Mouse (Mus musculus): ENCODE data around the gene Papolb.

Papolb gene

DNA sequence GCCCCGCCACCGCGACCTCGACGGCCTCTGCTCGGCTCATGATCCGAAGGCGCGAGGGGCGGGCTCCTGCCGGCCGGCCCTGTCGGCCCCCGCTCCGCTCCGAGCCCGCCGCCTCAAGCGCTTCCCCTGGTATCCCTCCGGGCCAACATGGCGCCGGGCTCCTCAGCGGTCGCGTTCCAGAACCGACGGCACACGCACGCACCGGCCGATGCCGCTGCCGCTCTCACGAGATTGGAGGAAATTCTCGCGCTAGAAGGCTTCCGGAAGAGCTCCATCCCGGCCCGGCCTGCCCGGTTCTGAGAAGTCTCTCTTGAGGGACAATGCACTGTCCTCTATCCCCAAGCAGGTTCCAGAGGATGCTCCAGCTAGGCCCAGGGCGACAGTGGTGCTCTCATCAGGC lies at the start of gene Papolb:
Gene Papolb, minus strand, starts transcription at position 162 of the 400 bp plus-strand sequence.
- no peak for DNase-seq (ENCODE audit: low spot score)

GRCm38 (mm10) chr5:142578192-142578591 lies 48.3 kb upstream of the Papolb start:
- DNase-seq (ENCODE audit: low spot score), result no peak

GRCm38 (mm10) chr5:142576832-142577231 lies 47.0 kb upstream of the Papolb start:
- DNase-seq (ENCODE audit: low spot score), result peak; percentile 94

DNA sequence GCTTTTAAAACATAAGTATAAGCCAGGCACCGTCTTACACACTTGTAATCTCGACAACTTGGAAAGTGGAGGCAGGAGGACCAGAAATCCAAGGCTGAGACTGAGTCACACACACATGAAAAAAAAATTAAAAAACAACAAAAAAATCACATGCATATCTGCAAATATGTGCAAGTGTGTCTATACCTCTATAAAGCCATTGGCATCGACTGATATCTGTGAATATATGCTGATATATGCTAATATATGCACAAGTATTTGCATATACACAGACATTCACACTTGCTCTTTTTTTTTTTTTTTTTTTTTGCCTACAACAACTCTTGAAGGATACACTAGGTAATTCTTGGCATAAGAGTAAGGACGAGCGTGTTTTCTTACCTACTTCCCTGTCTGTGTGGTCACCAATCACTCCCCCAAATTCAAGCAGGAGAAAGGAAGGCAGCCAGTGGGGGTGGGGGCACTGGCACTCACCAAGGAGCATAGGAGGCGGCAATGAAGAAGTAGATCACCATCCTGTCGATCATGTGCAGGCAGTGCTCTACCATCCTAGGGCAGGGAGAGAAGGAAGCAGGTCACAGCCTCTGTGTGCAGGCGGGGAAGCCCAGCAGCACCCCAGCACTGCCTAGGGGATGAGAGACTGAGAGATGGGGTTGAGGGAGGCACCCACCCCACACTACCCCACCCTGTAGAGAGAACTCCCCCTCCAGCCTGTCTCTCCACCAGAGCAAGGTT lies 44.6 kb upstream of the Papolb start:
- no peak for DNase-seq (ENCODE audit: low spot score)

GRCm38 (mm10) chr5:142564606-142565005 lies 34.7 kb upstream of the Papolb start:
- DNase-seq (ENCODE audit: low spot score), result no peak

DNA sequence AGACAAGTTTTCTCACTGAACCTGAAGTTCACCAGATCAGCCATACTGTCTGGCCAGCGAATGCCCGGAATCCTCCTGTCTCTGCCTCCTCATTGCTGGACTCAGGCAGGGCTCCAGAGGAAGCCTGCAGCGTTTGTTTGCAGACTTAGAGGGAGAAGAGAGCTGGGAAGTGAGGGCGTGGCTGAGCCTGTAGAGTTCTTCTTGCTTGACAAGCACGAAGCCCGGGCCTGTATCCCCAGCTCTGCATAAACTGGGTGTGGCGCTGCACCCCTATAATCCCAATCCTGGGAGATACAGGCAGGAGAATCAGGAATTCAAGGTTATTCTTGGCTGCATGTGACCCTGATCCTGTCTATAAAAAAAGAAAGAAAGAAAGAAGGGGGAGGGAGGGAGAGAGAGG lies 30.4 kb upstream of the Papolb start:
- DNase-seq (ENCODE audit: low spot score), result no peak

GRCm38 (mm10) chr5:142557397-142558067 lies 27.7 kb upstream of the Papolb start:
- peak; percentile 93 for DNase-seq (ENCODE audit: low spot score)

DNA sequence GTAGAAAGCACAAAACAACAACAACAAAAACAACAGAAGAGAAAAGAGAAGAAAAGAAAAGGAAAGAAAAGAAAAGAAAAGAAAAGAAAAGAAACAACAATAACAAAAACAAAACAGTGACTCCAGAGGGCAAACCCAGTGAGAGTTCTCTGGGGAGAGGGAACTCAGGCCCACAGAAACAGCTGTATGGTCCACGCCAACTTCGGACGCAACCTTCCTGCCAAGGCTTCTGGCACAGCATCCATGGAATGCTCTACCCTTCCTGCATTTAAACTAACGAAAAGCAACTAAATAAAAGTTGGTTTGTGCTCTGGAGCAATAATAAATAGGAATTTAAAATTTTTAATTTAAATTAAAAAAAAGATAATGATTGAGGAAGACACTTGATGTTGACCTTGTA lies 26.8 kb upstream of the Papolb start:
- DNase-seq (ENCODE audit: low spot score), result no peak

GRCm38 (mm10) chr5:142555866-142556265 lies 26.0 kb upstream of the Papolb start:
- DNase-seq (ENCODE audit: low spot score), result no peak

GRCm38 (mm10) chr5:142550706-142551652 lies 21.1 kb upstream of the Papolb start, which contains the start of gene Radil:
Gene Radil, minus strand, starts transcription at chr5:142551098.
- peak; percentile 100 for DNase-seq (ENCODE audit: low spot score)

- peak; percentile 68 for DNase-seq (ENCODE audit: low spot score)
These were observed 20.3 kb upstream of the Papolb start for GRCm38 (mm10) chr5:142549961-142550705.

GRCm38 (mm10) chr5:142549441-142549840 lies 19.6 kb upstream of the Papolb start:
- DNase-seq (ENCODE audit: low spot score), result no peak

DNA sequence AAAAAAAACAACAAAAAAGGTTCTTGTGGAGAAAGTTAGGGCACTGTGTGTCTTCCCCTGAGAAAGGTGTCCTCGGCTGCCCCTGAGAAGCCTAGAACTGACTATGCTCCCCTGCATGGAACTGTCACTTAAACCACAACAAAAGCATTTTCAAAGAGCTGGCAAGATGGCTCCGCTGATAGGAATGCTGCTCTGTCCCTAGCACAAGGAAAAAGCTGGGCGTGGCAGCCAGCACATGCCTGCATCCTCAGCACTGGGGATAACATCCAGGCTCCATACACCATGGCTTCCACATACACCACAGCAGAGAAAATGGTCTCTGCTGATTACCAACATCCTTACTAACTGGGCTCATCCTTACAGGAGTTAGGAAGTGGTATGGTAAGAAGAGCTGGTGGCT lies 17.2 kb upstream of the Papolb start:
- no peak for DNase-seq (ENCODE audit: low spot score)

- DNase-seq (ENCODE audit: low spot score), result no peak
These were observed 16.5 kb upstream of the Papolb start for GRCm38 (mm10) chr5:142546344-142546743.

- no peak for DNase-seq (ENCODE audit: low spot score)
These were observed 15.3 kb upstream of the Papolb start for GRCm38 (mm10) chr5:142545014-142545795.

DNA sequence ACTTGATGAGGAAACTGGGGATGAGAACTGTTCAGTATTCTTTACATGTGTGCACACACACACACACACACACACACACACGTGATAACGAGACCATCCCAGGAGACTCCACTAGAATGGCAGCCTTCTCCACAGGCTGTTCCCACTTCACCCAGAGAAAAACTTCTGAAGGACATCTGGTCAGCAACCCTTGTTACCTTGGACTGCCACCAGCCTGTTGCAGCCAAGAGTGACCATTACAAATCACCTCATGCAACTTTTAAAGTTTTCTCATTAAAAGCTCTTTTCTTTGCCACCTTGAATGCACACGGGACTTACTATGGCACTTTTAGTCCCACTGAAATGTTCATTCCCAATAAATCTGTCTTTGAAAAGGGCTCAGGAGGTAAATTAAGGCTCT lies 7.4 kb upstream of the Papolb start:
- DNase-seq (ENCODE audit: low spot score), result no peak

- DNase-seq (ENCODE audit: low spot score), result no peak
These were observed 5.5 kb upstream of the Papolb start for GRCm38 (mm10) chr5:142535388-142535787.

GRCm38 (mm10) chr5:142524711-142525464 lies 5.0 kb downstream of the Papolb start:
- DNase-seq (ENCODE audit: low spot score), result no peak

DNA sequence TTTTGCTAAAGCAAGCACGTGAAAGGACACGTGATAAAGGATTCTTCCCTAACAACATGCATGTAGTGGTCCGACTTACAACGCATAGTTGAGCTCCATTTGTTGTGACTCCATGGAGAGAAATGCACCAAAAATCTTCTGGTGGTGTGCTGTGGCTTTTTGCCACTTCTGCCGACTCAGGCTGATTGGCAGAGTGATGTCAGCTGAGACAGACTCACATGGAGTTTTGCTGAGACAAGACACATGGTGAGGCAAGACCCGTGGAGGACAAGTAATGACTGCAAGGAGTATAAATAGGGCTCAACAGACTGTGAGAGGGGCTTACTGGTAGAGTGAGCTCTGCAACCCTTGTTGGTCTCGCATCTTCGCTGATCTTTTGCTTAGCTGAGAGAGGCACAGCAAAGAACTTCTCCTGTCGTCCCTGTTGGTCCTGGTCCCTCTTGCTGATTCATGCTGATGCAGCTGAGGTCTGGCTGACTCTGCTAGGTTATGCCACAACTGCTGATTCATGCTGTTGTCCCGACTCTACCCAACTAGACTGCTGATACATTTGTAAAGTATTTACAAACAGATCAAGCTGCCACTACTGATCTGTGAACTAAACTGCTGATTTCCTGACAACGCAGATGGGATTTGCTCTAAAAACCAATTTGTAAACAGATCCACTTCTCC lies 8.5 kb downstream of the Papolb start:
- no peak for DNase-seq (ENCODE audit: low spot score)

GRCm38 (mm10) chr5:142520360-142520759 lies 9.5 kb downstream of the Papolb start:
- DNase-seq (ENCODE audit: low spot score), result no peak
